Mouse (Mus musculus) midbrain, embryonic 14.5 days (tissue): Measurements from ENCODE around the gene Nlrx1. TPM values are rescaled to one million over a fixed set of nuclear protein-coding genes. Genes with fewer than 3 reads are reported as not detected.
A peak's percentile ranks its signal among the peaks of the same experiment; 100 is the strongest.

ENCODE experiments used
- ATAC-seq: fragments of 200-750 bp; cut with Nextera tagmentation; 2 replicates; pipeline ENCODE4 v1.8.0; 2017; ENCODE audit warnings: moderate number of reproducible peaks, moderate library complexity; ENCODE audit not compliant: low FRiP score, low TSS enrichment
- DNase-seq: peaks from one replicate; pipeline ENCODE4 v3.0.0-alpha.2; 2015
- H3K27ac ChIP-seq: fragments of 300-500 bp; sonication (generic); replicated peaks from 2 replicates; pipeline ENCODE4 v1.5.1; 2014; ENCODE audit warnings: mild to moderate bottlenecking, low read depth, low read length, moderate library complexity
- H3K27me3 ChIP-seq: fragments of 300-500 bp; sonication (generic); 2 replicates; pipeline ENCODE4 v1.6.1; 2014; ENCODE audit warnings: low read length, control low read depth, mixed read lengths; ENCODE audit not compliant: control insufficient read depth, insufficient read depth
- H3K36me3 ChIP-seq: fragments of 300-500 bp; sonication (generic); 2 replicates; pipeline ENCODE4 v1.6.1; 2014; ENCODE audit warnings: low read length, control low read depth; ENCODE audit not compliant: control insufficient read depth, insufficient read depth
- H3K4me1 ChIP-seq: fragments of 300-500 bp; sonication (generic); 2 replicates; pipeline ENCODE4 v1.6.1; 2014; ENCODE audit warnings: mild to moderate bottlenecking, antibody characterized with exemption, low read length, control low read depth; ENCODE audit not compliant: control insufficient read depth, insufficient read depth
- H3K4me2 ChIP-seq: fragments of 300-500 bp; sonication (generic); 2 replicates; pipeline ENCODE4 v1.6.1; 2014; ENCODE audit warnings: mild to moderate bottlenecking, low read length, moderate library complexity
- H3K4me3 ChIP-seq: fragments of 300-500 bp; sonication (generic); replicated peaks from 2 replicates; pipeline ENCODE4 v1.5.1; 2014; ENCODE audit warnings: low read depth, low read length
- H3K9ac ChIP-seq: fragments of 300-500 bp; sonication (generic); replicated peaks from 2 replicates; pipeline ENCODE4 v1.6.1; 2014; ENCODE audit warnings: mild to moderate bottlenecking, low read length, moderate library complexity
- H3K9me3 ChIP-seq: fragments of 300-500 bp; sonication (generic); 2 replicates; pipeline ENCODE4 v1.6.1; 2016; ENCODE audit warnings: low read length, control low read depth, mixed read lengths; ENCODE audit not compliant: control insufficient read depth
- WGBS: fragments of 180-500 bp; shearing (Covaris S2); extraction: QIAGEN DNeasy Blood & Tissue Kit; methylation state at CpG from one replicate; pipeline ENCODE4 v1.1.7; 2014; 5-methylcytosine and 5-hydroxymethylcytosine counted together
- polyA plus RNA-seq: library from polyadenylated mRNA; unstranded; fragments of >200 nt; fragmentation: Nextera tagmentation; extraction: Ambion mirVana; gene quantifications from 2 replicates; pipeline ENCODE4 v1.2.1, GENCODE M21; 2014

Gene Nlrx1
- polyA plus RNA-seq, 1 experiment from 2014 or later = 3.9 TPM

DNA sequence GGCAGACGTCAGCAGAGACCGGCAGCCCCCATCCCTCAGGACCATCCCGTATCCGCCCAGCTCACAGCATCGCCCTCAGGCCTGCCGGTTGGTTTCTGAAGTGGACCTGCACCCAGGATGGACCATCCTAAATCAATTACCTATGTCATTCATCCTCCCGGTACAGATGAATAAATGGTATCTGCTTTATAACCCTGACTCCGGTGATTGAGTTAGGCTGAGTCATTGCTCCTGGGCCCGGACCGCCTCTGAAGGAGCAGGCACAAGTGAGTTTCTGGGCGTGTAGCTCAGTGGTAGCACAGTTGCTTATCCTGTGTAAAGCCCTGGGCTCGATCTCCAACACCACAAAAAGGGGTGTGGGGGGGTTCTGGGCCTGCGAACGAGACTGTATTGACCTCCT is 7.0 kb downstream of the Nlrx1 start:
- Histone ChIP-seq H3K9me3 (no peaks in the 10 kb centered on the region), H3K4me2 (no peak overlapping the region), H3K4me3 (no peak overlapping the region), H3K9ac (no peak overlapping the region), H3K36me3 (no peaks in the 10 kb centered on the region), H3K4me1 (peaks cover 13% of the 10 kb centered on the region; the same call in 1 of the 2 replicates), H3K27ac (no peak overlapping the region), H3K27me3 (no peaks in the 10 kb centered on the region)
- no peak for DNase-seq
- ATAC-seq = no peak
- 86% methylated on average over 14 of the region's 14 CpGs for WGBS

- no peaks in the 10 kb centered on the region for H3K9me3 ChIP-seq
- no peak overlapping the region for H3K9ac ChIP-seq
- ATAC-seq = no peak
- H3K36me3 ChIP-seq = no peaks in the 10 kb centered on the region
- H3K4me2 ChIP-seq = no peak overlapping the region
- no peaks in the 10 kb centered on the region for H3K27me3 ChIP-seq
- no peak overlapping the region for H3K27ac ChIP-seq
- 79% methylated on average over 10 of the region's 10 CpGs for WGBS
- no peak for DNase-seq
- peaks cover 19% of the 10 kb centered on the region for H3K4me1 ChIP-seq
- H3K4me3 ChIP-seq = no peak overlapping the region
Measured at GRCm38 (mm10) chr9:44259014-44259413, 9.4 kb downstream of the Nlrx1 start.

- H3K9ac ChIP-seq = no peak overlapping the region
- no peak overlapping the region for H3K4me2 ChIP-seq
- peaks cover 30% of the 10 kb centered on the region for H3K4me1 ChIP-seq
- no peak overlapping the region for H3K4me3 ChIP-seq
- no peak for ATAC-seq
- H3K36me3 ChIP-seq = no peaks in the 10 kb centered on the region
- no peak overlapping the region for H3K27ac ChIP-seq
- no peaks in the 10 kb centered on the region for H3K27me3 ChIP-seq
- no peak for DNase-seq
- no peaks in the 10 kb centered on the region for H3K9me3 ChIP-seq
- 88% methylated on average over 8 of the region's 8 CpGs for WGBS
Measured at GRCm38 (mm10) chr9:44256213-44256612, 12.2 kb downstream of the Nlrx1 start.

GRCm38 (mm10) chr9:44255136-44255521 is 13.3 kb downstream of the Nlrx1 start:
- H3K9me3 ChIP-seq = no peaks in the 10 kb centered on the region
- no peaks in the 10 kb centered on the region for H3K27me3 ChIP-seq
- no peak overlapping the region for H3K4me3 ChIP-seq
- DNase-seq = peak; percentile 64
- H3K9ac ChIP-seq = no peak overlapping the region; the same call in 1 of the 2 replicates
- H3K4me1 ChIP-seq = peaks cover 30% of the 10 kb centered on the region
- ATAC-seq = peak; percentile 58; the same call in 1 of the 2 replicates
- H3K36me3 ChIP-seq = no peaks in the 10 kb centered on the region
- WGBS = 37% methylated on average over 6 of the region's 6 CpGs
- peak overlapping the region; percentile 25; the same call in 1 of the 2 replicates for H3K4me2 ChIP-seq
- H3K27ac ChIP-seq = peak overlapping the region; percentile 79

GRCm38 (mm10) chr9:44254508-44255135 is 13.8 kb downstream of the Nlrx1 start:
- peak; percentile 82 for DNase-seq
- H3K4me1 ChIP-seq = peaks cover 30% of the 10 kb centered on the region
- no peak overlapping the region; the same call in 1 of the 2 replicates for H3K9ac ChIP-seq
- no peak overlapping the region for H3K4me3 ChIP-seq
- H3K9me3 ChIP-seq = no peaks in the 10 kb centered on the region
- 3% methylated on average over 5 of the region's 5 CpGs for WGBS
- peak overlapping the region; percentile 25; the same call in 1 of the 2 replicates for H3K4me2 ChIP-seq
- no peaks in the 10 kb centered on the region for H3K36me3 ChIP-seq
- peak overlapping the region; percentile 79 for H3K27ac ChIP-seq
- peak; percentile 71; the same call in 1 of the 2 replicates for ATAC-seq
- H3K27me3 ChIP-seq = no peaks in the 10 kb centered on the region

DNA sequence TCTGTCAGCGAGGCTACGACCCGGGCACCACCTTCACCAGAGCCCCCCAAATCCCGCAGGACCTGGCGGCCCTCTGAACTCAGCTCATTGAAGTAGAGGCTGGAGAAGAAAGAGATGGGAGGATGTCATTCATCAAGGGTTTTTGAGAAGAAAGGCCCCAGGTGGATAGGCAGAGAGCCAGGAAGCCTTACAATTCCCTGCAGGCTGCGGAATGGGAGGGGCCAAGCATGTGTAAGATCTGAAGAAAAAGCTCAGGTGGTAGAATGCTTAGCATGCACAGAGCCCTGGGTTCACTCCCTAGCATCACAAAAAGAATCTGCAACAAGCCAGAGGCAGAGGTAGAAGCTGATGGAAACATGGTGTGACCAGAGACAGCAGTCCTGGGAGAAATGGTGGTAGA is 15.0 kb downstream of the Nlrx1 start:
- Histone ChIP-seq H3K27ac (peak overlapping the region; percentile 79; the same call in 1 of the 2 replicates), H3K36me3 (no peaks in the 10 kb centered on the region), H3K9ac (no peak overlapping the region), H3K4me1 (peaks cover 30% of the 10 kb centered on the region), H3K9me3 (no peaks in the 10 kb centered on the region), H3K4me3 (no peak overlapping the region), H3K4me2 (no peak overlapping the region), H3K27me3 (no peaks in the 10 kb centered on the region)
- WGBS = 70% methylated on average over 6 of the region's 6 CpGs
- no peak for ATAC-seq
- peak; percentile 12 for DNase-seq

DNA sequence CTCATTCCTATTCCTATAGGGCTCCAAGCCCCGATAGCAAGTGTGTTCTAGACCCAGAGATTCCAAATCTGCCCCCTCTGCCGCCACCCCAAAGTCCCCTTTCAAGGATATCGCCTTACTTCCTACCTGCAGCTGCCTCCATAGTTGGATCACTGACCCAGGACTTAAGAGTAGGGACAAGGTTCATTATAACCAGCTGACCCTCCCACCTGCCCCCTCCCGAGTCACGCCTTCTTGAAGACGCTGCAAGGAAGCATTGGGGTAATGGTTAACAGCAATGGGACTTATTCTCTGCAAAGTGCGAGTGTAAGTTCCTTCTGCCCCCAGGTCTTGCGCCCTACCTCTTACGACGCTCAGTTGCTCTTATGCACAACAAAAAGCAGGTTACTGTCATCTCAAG is 17.1 kb downstream of the Nlrx1 start, which contains the start of gene Pdzd3:
Gene Pdzd3 (minus strand): TSS at position 158 of the 400 bp plus-strand sequence.
- Histone ChIP-seq H3K27me3 (no peaks in the 10 kb centered on the region), H3K4me1 (peaks cover 30% of the 10 kb centered on the region), H3K4me3 (no peak within 1 kb of the TSS), H3K9ac (0 out of 2 replicates have a peak within 1 kb of the TSS, but pooled peaks have one; percentile 9), H3K9me3 (no peaks in the 10 kb centered on the region), H3K27ac (no peak within 1 kb of the TSS), H3K4me2 (no peak within 1 kb of the TSS), H3K36me3 (no peaks in the 10 kb centered on the region)
- DNase-seq = no peak
- 86% methylated on average over 10 of the region's 10 CpGs for WGBS
- ATAC-seq = no peak

GRCm38 (mm10) chr9:44250445-44250844 is 18.0 kb downstream of the Nlrx1 start:
- Histone ChIP-seq H3K27me3 (no peaks in the 10 kb centered on the region), H3K27ac (no peak overlapping the region), H3K9ac (0 out of 2 replicates have a peak overlapping the region, but pooled peaks have one; percentile 9), H3K9me3 (no peaks in the 10 kb centered on the region), H3K36me3 (no peaks in the 10 kb centered on the region), H3K4me1 (peaks cover 25% of the 10 kb centered on the region), H3K4me3 (no peak overlapping the region), H3K4me2 (no peak overlapping the region)
- no peak for ATAC-seq
- DNase-seq = peak; percentile 18
- WGBS = 38% methylated on average over 4 of the region's 4 CpGs
